Mouse (Mus musculus) kidney, postnatal 0 days (tissue): ENCODE measurements at regions not wholly inside any gene's neighbourhood (a gene's known extent, or its start where the extent isn't known, plus 50 kb on each side); places are given as distances from the start of the nearest gene placed in this dataset.

Experiments
- ATAC-seq: fragments of 200-750 bp; cut with Nextera tagmentation; replicated peaks from 2 replicates; pipeline ENCODE4 v1.8.0; 2017; ENCODE audit warnings: low read depth, moderate number of reproducible peaks, moderate TSS enrichment, moderate library complexity; ENCODE audit not compliant: low FRiP score
- DNase-seq: peaks from one replicate; pipeline ENCODE4 v3.0.0-alpha.2; 2016; ENCODE audit warnings: low spot score
- H3K27ac ChIP-seq: fragments of 300-500 bp; sonication (generic); 2 replicates; pipeline ENCODE4 v1.5.1; 2014; ENCODE audit warnings: mild to moderate bottlenecking
- H3K27me3 ChIP-seq: fragments of 300-500 bp; sonication (generic); 2 replicates; pipeline ENCODE4 v1.6.1; 2014; ENCODE audit warnings: low read length, mixed read lengths; ENCODE audit not compliant: insufficient read depth
- H3K36me3 ChIP-seq: fragments of 300-500 bp; sonication (generic); 2 replicates; pipeline ENCODE4 v1.6.1; 2014; ENCODE audit warnings: low read length, mixed read lengths; ENCODE audit not compliant: insufficient read depth
- H3K4me1 ChIP-seq: fragments of 300-500 bp; sonication (generic); replicated peaks from 2 replicates; pipeline ENCODE4 v1.6.1; 2014; ENCODE audit warnings: antibody characterized with exemption, low read length, mixed read lengths; ENCODE audit not compliant: insufficient read depth
- H3K4me2 ChIP-seq: fragments of 300-500 bp; sonication (generic); 2 replicates; pipeline ENCODE4 v1.6.1; 2014; ENCODE audit warnings: mild to moderate bottlenecking, low read length, moderate library complexity, mixed read lengths
- H3K4me3 ChIP-seq: fragments of 300-500 bp; sonication (generic); replicated peaks from 2 replicates; pipeline ENCODE4 v1.5.1; 2014; ENCODE audit warnings: low read depth, low read length
- H3K9ac ChIP-seq: fragments of 300-500 bp; sonication (generic); 2 replicates; pipeline ENCODE4 v1.6.1; 2014; ENCODE audit warnings: low read depth, low read length
- H3K9me3 ChIP-seq: fragments of 300-500 bp; sonication (generic); replicated peaks from 2 replicates; pipeline ENCODE4 v1.6.1; 2016; ENCODE audit warnings: low read length, inconsistent platforms, mixed read lengths
- CTCF ChIP-seq: IDR thresholded peaks from 2 replicates; pipeline ENCODE4 v1.5.1; 2016; ENCODE audit warnings: antibody characterized with exemption, low read depth, mild to moderate bottlenecking, moderate library complexity
- WGBS: fragments of 180-500 bp; shearing (Covaris S2); extraction: QIAGEN DNeasy Blood & Tissue Kit; methylation state at CpG from one replicate; pipeline ENCODE4 v1.1.7; 2014; 5-methylcytosine and 5-hydroxymethylcytosine counted together

DNA sequence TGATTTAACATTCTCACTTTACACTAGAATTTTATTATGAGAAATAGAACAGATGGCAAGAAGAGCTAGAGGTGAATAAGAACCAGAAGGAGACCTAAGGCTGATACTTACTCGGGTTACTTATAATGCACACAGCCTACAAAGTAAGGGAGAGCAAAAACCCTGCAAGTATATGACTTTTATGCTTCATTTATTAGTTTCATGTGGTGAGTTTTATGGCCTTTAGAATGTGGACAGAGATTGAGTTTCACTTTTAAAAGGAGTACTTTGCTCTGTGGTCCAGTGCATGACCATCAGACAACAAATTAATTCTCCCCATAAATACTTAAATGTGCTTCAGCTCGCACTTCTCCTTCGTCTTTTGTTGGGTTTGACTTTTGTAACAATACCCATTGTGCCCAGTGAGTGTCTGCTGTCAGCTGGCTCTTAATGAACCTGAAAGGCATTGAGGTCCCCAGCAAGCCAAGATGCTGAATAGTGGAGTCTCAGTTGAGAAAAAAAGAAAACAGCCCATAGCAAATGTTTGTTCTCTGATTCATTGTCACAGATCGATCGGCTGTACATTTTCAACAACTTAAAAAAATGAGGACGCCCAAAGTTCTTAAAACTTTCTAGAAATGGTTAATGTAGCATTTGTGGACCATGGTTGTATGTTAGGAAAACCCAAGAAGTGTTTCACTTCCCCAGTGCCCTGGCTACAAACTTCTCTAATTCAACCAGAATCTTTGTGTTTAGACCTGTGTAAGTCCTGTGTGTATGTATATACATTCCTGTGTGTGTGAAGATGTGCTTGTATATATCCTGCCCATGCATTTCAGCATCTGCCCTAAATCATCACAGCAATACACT, 194.5 kb downstream of the Gm5426 start:
- Histone ChIP-seq H3K9ac (no peak overlapping the region), H3K36me3 (no peaks in the 10 kb centered on the region), H3K9me3 (no peaks in the 10 kb centered on the region), H3K27me3 (no peaks in the 10 kb centered on the region), H3K4me1 (0 out of 2 replicates have a peak, but pooled peaks cover 3% of the 10 kb centered on the region), H3K27ac (no peak overlapping the region), H3K4me3 (no peak overlapping the region), H3K4me2 (no peak overlapping the region)
- ATAC-seq (no peak), DNase-seq (peak; percentile 76)
- no peak for TF ChIP-seq CTCF
- 40% methylated on average over 6 of the region's 6 CpGs for WGBS

GRCm38 (mm10) chr10:96332731-96333201, 196.4 kb downstream of the Gm5426 start:
- Histone ChIP-seq H3K27ac (no peak overlapping the region), H3K36me3 (no peaks in the 10 kb centered on the region), H3K27me3 (no peaks in the 10 kb centered on the region), H3K9ac (no peak overlapping the region), H3K4me1 (0 out of 2 replicates have a peak, but pooled peaks cover 3% of the 10 kb centered on the region), H3K9me3 (no peaks in the 10 kb centered on the region), H3K4me3 (no peak overlapping the region), H3K4me2 (no peak overlapping the region)
- 59% methylated on average over 10 of the region's 10 CpGs for WGBS
- no peak for TF ChIP-seq CTCF
- DNase-seq = no peak
- no peak for ATAC-seq

GRCm38 (mm10) chr10:96333224-96333623, 196.8 kb downstream of the Gm5426 start:
- no peak overlapping the region; the same call in 1 of the 2 replicates for H3K27ac ChIP-seq
- no peak for DNase-seq

DNA sequence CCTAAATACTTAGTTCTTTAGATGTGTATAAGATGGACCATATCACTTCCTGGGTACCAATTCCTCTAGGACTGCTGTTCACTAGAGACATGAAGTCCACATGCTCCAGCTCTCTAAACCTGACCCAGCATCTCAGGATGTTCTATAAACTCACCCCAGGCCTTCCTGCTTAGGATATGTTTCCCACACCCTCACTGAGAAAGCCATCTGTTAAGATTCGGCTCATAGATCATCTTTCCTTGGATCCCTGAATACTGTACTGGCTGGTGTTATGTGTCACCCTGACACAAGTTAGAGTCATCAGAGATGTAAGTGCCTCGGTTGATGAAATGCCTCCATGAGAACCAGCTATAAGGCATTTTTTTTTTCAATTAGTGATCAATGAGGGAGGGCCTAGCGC, 199.9 kb downstream of the Gm5426 start:
- ATAC-seq (no peak), DNase-seq (no peak)
- no peak overlapping the region for H3K27ac ChIP-seq
- H3K4me1 ChIP-seq = no peaks in the 10 kb centered on the region
- H3K27me3 ChIP-seq = no peaks in the 10 kb centered on the region
- H3K9ac ChIP-seq = no peak overlapping the region
- no peak overlapping the region for H3K4me2 ChIP-seq
- no peak overlapping the region for H3K4me3 ChIP-seq
- no peaks in the 10 kb centered on the region for H3K9me3 ChIP-seq
- WGBS = 87% methylated on average over 3 of the region's 3 CpGs
- no peaks in the 10 kb centered on the region for H3K36me3 ChIP-seq
- no peak for TF ChIP-seq CTCF

More at GRCm38 (mm10) chr10:96333224-96333623, 196.8 kb downstream of the Gm5426 start:
- Histone ChIP-seq H3K4me1 (0 out of 2 replicates have a peak, but pooled peaks cover 3% of the 10 kb centered on the region), H3K4me2 (no peak overlapping the region), H3K36me3 (no peaks in the 10 kb centered on the region), H3K9me3 (no peaks in the 10 kb centered on the region), H3K27me3 (no peaks in the 10 kb centered on the region), H3K9ac (no peak overlapping the region), H3K4me3 (no peak overlapping the region)
- WGBS = 72% methylated on average over 6 of the region's 6 CpGs
- ATAC-seq = no peak
- TF ChIP-seq CTCF = peak; percentile 47; the same call in 1 of the 2 replicates

GRCm38 (mm10) chr10:96337088-96337666, 200.8 kb downstream of the Gm5426 start:
- ATAC-seq = no peak

DNA sequence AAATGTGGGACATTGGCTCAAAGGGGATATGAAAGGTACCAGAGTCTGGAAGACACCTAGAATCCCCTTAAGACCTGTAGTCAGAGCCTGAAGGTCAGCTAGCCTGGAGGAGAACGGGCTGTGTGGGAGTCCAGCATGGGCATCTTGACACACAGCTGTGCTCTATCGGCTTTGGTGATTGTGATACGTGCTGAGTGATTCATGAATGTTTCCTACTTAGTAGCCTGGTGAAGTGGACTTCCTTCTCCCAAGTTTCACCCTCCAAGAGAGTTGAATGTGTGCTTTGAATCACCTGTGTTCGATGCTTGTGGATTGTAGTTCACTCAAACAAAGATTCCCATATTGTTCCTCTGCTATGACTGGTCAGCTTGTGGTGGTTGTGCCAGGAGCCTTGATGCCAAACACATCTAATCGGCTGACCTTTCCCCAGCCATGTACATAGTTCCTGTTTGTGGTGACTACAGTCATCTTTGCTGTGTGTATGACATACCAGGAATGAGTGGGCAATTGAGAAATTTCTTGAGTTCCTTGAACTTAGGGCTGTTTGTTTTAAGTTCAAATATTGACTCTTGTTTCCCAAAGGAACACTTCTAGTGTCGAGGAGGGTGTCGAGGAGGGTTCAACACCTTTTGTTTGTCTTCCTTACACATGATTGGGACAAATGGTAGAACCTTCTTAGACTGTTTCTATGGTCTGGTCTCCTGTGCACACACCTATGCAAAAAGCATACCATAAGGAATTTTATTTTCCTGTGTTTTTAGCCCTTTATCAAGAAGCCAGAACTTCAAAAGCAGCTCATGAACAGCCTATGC, 201.6 kb downstream of the Gm5426 start:
- no peaks in the 10 kb centered on the region for H3K36me3 ChIP-seq
- H3K9ac ChIP-seq = no peak overlapping the region
- H3K4me3 ChIP-seq = no peak overlapping the region
- H3K4me2 ChIP-seq = no peak overlapping the region
- DNase-seq (no peak), ATAC-seq (no peak)
- 53% methylated on average over 7 of the region's 7 CpGs for WGBS
- TF ChIP-seq CTCF = no peak
- no peaks in the 10 kb centered on the region for H3K9me3 ChIP-seq
- no peaks in the 10 kb centered on the region for H3K27me3 ChIP-seq
- H3K27ac ChIP-seq = no peak overlapping the region
- no peaks in the 10 kb centered on the region for H3K4me1 ChIP-seq

More at GRCm38 (mm10) chr10:96337088-96337666, 200.8 kb downstream of the Gm5426 start:
- Histone ChIP-seq H3K9ac (no peak overlapping the region), H3K9me3 (no peaks in the 10 kb centered on the region), H3K36me3 (no peaks in the 10 kb centered on the region), H3K4me2 (no peak overlapping the region), H3K27me3 (no peaks in the 10 kb centered on the region), H3K4me1 (no peaks in the 10 kb centered on the region), H3K4me3 (no peak overlapping the region), H3K27ac (no peak overlapping the region)
- WGBS = 78% methylated on average over 9 of the region's 9 CpGs
- no peak for TF ChIP-seq CTCF
- DNase-seq = no peak
